Mouse (Mus musculus): ENCODE results near the gene AW822073.
"Not testable (repeated sequence)": the region's sequence is repeated elsewhere in the genome, so short reads cannot be mapped to it uniquely, and the experiment has no call there.

The AW822073 gene

DNA sequence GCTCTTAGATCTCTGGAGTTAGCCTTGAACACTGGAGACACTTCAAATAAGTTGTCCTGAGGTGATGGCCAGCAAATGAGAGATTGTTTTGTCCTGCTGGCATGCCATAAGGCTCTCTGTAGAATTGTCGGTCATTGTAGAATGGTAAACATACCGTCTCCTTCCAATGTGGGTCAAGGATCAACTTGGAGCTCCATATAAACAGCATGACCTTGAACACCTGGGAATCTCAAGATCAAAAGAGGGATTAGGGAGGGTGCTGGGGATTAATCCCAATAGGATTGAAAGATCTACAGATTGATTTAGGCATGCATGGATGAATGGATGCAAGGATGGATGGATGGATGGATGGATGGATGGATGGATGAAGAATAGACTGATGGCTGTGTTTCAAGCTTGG lies 3.2 kb downstream of the AW822073 start:
- DNase-seq (ENCODE audit: low read depth, low spot score) = not testable (repeated sequence)

DNA sequence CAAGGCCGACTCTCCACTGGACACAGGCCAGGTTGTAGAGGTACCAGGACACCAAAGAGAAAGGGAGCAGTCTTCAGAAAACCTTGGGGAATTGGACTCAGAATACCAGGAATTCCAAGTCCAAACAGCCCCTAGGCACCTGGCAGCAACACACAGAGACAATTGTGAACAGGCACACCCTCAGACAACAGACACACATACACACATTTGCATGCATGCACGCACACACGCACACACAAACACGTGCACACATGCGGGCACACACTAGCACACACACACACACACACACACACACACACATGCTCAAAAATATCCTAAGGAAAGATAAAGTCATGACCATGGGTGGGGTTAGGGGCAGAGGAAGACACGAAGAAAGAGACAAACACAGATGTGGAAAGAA lies 4.0 kb downstream of the AW822073 start:
- DNase-seq (ENCODE audit: low read depth, low spot score) = no peak

DNA sequence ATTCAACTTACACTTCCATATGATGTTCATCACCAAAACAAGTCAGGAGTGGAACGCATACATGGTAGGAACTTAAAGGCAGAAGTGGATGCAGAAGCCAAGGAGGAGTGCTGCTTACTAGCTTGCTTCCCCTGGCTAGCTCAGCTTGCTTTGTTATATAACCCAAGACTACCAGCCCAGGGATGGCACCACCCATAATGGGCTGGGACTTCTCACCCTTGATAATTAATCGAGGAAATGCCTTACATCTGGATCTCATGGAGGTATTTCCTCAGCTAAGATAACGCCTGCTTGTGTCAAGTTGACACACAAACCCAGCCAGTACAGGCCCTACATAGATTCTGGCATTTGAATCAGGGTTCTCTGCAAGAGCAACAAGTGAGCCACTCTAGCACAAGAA lies 7.4 kb downstream of the AW822073 start:
- no peak for DNase-seq (ENCODE audit: low read depth, low spot score)

DNA sequence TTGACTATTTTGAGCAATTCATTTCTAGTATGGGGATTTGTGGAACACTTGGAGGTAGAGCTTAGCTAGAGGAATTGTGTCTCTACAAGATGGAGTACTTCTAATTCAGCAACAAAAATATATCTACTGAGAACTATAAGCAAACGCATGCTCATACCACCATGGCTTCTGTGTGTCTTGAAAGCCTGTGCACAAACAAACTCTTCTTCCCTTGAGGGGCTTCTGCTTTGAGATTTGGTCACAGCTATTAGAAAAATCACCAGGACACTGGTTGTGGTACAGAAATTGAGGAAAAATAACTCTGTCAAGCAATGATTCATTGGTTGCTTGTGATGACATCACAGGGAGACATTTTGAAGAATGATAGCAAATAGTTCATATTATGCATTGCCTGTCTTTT lies 9.4 kb downstream of the AW822073 start:
- DNase-seq (ENCODE audit: low read depth, low spot score) = no peak

DNA sequence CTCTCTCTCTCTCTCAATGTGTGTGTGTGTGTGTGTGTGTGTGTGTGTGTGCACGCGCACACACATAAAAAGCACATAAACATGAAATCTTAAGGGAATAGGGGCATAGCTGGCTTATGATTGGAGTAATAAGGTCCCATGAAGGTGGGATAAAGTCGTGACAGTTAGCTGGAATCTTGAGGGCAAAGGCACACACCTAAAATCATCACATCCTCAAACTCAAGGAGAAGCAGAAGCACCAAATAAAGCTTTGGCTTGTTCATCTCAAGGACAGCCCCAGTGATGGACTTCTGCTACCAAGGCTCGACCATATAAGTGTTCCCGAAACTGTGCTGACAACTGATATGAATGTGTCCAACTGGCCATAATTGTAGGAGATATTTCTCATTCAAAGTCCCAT lies 9.8 kb downstream of the AW822073 start:
- no peak for DNase-seq (ENCODE audit: low read depth, low spot score)

DNA sequence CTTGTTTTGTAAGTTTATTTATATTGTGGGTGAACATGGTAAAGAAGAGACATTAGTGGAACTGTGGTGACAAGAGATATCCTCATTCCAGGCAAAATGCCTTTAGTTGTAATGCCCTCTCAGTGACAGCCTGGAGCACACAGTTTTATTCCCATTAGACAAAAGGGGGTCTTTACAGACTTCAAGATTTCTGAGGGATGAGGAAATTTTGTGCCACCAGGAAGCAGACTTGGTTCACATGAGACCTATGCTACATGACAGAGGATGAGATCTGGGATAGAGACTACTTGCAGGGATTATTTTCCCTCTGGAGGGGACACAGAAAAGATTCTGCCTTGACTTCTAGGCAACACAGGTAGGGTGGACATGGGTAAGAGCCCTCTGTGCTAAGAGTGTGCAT lies 10.2 kb downstream of the AW822073 start:
- no peak for DNase-seq (ENCODE audit: low read depth, low spot score)

DNA sequence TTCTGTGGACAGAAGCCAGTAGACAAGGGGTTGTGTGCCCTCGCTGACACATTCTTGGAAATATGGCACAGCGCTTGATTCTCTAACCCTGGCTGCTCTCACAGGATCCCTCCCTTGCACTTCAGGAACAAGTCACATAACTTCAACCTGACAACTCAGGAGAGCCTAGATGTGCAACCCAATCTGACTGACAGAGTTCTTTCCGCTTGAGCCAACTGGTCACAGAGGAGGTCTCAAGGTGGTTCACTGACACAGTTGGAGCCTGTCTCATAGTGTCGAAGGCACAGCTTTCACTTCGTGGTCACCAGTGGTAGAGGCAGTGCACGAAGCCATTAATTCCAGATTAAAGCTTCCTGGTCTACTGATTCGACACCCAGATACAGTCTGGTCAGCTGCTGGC lies 12.5 kb downstream of the AW822073 start:
- DNase-seq (ENCODE audit: low read depth, low spot score) = no peak

DNA sequence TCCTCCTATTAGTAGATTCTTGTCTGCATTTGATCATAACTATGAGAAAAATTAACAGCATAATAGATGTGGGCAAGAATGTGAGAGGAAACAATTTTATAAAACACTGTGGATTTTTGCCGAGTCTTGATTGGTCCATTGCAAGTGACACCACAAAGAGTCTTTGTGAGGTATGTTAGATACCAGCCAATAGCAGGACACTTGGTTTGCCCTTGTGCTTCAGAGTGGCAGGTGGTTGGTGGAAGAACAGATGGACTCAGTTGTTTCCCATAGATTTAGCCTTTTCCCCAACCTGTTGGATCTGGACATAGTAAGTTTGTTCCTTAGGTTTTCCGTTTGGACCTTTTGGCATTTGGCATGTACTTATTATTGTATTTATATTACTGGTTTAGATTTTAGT lies 13.5 kb downstream of the AW822073 start:
- no peak for DNase-seq (ENCODE audit: low read depth, low spot score)

DNA sequence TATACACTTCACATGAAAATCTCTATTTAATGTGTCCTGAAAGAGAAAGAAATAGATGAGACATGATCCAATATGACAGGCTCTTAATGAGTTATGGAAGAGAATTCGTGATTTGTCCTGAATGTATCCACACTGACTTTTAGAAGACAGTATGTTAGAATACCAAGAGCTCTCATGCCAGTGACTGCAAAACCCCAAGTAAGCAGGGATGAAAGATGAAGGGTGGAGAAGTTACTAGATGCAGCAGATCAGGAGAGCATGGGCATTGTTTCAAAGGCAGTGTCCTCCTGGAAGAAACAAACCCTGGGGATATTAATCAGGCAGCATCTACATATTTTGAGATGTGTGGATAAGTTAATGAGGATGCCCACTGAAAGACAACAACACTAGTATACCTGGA lies 14.2 kb downstream of the AW822073 start:
- DNase-seq (ENCODE audit: low read depth, low spot score) = no peak

DNA sequence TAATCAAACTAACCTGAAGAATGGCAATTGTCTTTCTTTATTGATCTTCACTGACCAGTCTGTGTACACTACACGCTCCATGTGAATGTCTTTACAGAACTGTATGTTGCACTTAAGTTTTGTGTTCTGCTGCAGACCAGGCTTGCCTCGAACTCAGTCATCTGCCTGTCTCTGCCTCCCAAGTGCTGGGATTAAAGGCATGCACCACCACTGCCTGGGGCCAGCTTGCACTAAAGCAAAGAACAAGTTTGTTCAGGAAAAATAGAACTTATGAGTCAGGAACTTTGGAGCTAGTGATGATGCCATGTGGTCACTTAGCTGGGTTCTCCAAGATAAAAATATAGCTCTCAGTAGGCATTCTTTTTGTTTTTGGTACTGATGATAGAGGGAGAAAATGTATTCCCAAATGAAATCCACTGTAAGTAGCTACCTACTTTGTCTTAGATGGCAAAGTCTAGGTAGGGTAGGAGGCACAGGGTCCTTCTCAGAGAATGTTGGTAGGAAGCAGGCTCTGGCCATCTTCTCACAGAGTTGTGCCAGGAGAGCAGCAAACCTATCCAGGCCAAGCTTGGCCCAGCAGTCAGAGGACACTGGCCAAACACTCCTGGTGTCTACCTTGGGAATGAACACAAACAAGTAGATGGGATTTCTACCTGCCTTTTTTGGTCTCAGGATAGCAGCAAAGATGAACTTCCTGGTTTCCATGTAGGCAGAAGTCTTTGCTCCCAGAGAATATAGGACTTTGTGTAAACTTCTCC lies 14.8 kb downstream of the AW822073 start:
- DNase-seq (ENCODE audit: low read depth, low spot score) = no peak

DNA sequence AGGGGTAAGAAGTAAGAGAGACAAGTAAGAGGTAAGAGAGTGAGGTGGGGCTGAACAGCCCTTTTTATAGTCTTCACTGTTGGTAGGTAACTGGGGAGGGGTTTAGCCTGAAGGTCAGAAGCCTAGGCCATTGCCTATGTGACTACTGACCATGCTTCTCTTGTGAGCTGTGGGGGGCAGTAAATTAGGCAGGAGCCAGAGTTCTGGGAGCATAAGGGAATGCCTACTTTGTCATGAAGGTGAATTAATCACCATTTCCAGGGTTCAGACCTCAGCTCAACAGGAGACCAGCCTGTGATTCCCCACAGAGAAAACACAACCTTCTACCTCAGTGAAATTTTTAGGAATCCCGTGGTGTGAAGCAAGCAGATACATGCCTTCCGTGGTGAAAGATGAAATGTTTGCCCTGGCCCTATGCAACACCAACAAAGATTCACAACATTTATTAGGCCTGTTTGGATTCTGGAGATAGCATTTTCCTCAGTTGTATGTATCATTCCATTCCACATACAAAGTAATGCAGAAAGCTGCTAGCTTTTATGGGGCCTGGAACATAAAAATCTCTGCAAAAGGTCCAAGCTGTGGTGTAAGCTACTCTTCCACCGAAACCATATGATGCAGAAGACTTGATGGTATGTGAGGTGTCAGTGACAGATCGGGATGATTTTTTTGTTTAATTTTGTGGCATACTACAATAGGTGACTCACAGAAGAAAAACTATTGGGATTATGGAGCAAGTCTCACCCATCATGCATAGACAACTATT lies 17.9 kb downstream of the AW822073 start:
- no peak for DNase-seq (ENCODE audit: low read depth, low spot score)

DNA sequence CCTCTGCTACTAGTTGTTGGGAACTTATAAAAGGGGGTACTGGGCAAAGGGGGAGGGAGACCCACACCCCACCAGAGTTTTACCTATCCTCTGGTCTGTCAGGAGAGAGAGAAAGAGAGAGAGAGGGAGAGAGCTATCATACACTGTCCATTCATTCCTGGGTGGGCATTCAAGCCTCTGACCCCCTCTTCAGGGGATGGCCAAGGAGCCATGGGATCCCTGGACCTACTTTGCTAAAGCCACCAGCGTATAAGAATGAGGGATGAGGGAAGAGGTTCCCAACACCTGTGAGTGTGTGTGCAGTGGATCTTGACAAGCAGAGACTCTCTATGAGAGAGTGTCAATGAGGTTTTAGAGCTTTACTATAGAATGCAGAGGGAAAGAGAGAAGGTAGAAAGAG lies 18.7 kb downstream of the AW822073 start:
- DNase-seq (ENCODE audit: low read depth, low spot score) = no peak

All from CD4-positive helper T cell, adult 2 months (primary cell).